Mouse (Mus musculus): ENCODE measurements around the gene Irf2. TPM values are rescaled to one million over a fixed set of nuclear protein-coding genes. Genes with fewer than 3 reads are reported as not detected.

Irf2 gene
- polyA plus RNA-seq, 1 experiment: 9.7 TPM

GRCm38 (mm10) chr8:46868346-46869065, 129.0 kb downstream of the Irf2 start:
- TF ChIP-seq POLR2A (IDR thresholded peaks at IDR 0.05; ENCODE audit: borderline replicate concordance, extremely low read depth, insufficient read depth, insufficient read length, poor library complexity, severe bottlenecking) (no peak), CTCF (IDR thresholded peaks at IDR 0.05; ENCODE audit: borderline replicate concordance, extremely low read depth, insufficient read depth, insufficient read length) (no peak)
- no peak for DNase-seq (ENCODE audit: low read depth)

- no peak for DNase-seq (ENCODE audit: low read depth)
- no peak for TF ChIP-seq CTCF (IDR thresholded peaks at IDR 0.05; ENCODE audit: borderline replicate concordance, extremely low read depth, insufficient read depth, insufficient read length)
- no peak for TF ChIP-seq POLR2A (IDR thresholded peaks at IDR 0.05; ENCODE audit: borderline replicate concordance, extremely low read depth, insufficient read depth, insufficient read length, poor library complexity, severe bottlenecking)
Observed at GRCm38 (mm10) chr8:46869521-46869925, 130.0 kb downstream of the Irf2 start.

- DNase-seq (ENCODE audit: low read depth): no peak
- TF ChIP-seq CTCF (IDR thresholded peaks at IDR 0.05; ENCODE audit: borderline replicate concordance, extremely low read depth, insufficient read depth, insufficient read length) (no peak), POLR2A (IDR thresholded peaks at IDR 0.05; ENCODE audit: borderline replicate concordance, extremely low read depth, insufficient read depth, insufficient read length, poor library complexity, severe bottlenecking) (no peak)
Observed at GRCm38 (mm10) chr8:46871086-46871485, 131.6 kb downstream of the Irf2 start.

- TF ChIP-seq CTCF (IDR thresholded peaks at IDR 0.05; ENCODE audit: borderline replicate concordance, extremely low read depth, insufficient read depth, insufficient read length) (no peak), POLR2A (IDR thresholded peaks at IDR 0.05; ENCODE audit: borderline replicate concordance, extremely low read depth, insufficient read depth, insufficient read length, poor library complexity, severe bottlenecking) (no peak)
- no peak for DNase-seq (ENCODE audit: low read depth)
Observed at GRCm38 (mm10) chr8:46875615-46876293, 136.2 kb downstream of the Irf2 start.

GRCm38 (mm10) chr8:46881348-46881747, 141.8 kb downstream of the Irf2 start:
- no peak for DNase-seq (ENCODE audit: low read depth)

GRCm38 (mm10) chr8:46881755-46882419, 142.4 kb downstream of the Irf2 start:
- TF ChIP-seq CTCF (IDR thresholded peaks at IDR 0.05; ENCODE audit: borderline replicate concordance, extremely low read depth, insufficient read depth, insufficient read length): no peak
- DNase-seq (ENCODE audit: low read depth): no peak

More at GRCm38 (mm10) chr8:46881348-46881747, 141.8 kb downstream of the Irf2 start:
- TF ChIP-seq POLR2A (IDR thresholded peaks at IDR 0.05; ENCODE audit: borderline replicate concordance, extremely low read depth, insufficient read depth, insufficient read length, poor library complexity, severe bottlenecking): no peak
- TF ChIP-seq CTCF (IDR thresholded peaks at IDR 0.05; ENCODE audit: borderline replicate concordance, extremely low read depth, insufficient read depth, insufficient read length): no peak

- TF ChIP-seq CTCF (IDR thresholded peaks at IDR 0.05; ENCODE audit: borderline replicate concordance, extremely low read depth, insufficient read depth, insufficient read length): no peak
- TF ChIP-seq POLR2A (IDR thresholded peaks at IDR 0.05; ENCODE audit: borderline replicate concordance, extremely low read depth, insufficient read depth, insufficient read length, poor library complexity, severe bottlenecking): no peak
- DNase-seq (ENCODE audit: low read depth): no peak
Observed at GRCm38 (mm10) chr8:46882743-46883142, 143.2 kb downstream of the Irf2 start.

- no peak for DNase-seq (ENCODE audit: low read depth)
- no peak for TF ChIP-seq POLR2A (IDR thresholded peaks at IDR 0.05; ENCODE audit: borderline replicate concordance, extremely low read depth, insufficient read depth, insufficient read length, poor library complexity, severe bottlenecking)
- no peak for TF ChIP-seq CTCF (IDR thresholded peaks at IDR 0.05; ENCODE audit: borderline replicate concordance, extremely low read depth, insufficient read depth, insufficient read length)
Observed at GRCm38 (mm10) chr8:46883232-46884000, 143.9 kb downstream of the Irf2 start.

- DNase-seq (ENCODE audit: low read depth): no peak
- TF ChIP-seq CTCF (IDR thresholded peaks at IDR 0.05; ENCODE audit: borderline replicate concordance, extremely low read depth, insufficient read depth, insufficient read length): no peak
- TF ChIP-seq POLR2A (IDR thresholded peaks at IDR 0.05; ENCODE audit: borderline replicate concordance, extremely low read depth, insufficient read depth, insufficient read length, poor library complexity, severe bottlenecking): no peak
Observed at GRCm38 (mm10) chr8:46885786-46886185, 146.3 kb downstream of the Irf2 start.

GRCm38 (mm10) chr8:46886216-46886615, 146.7 kb downstream of the Irf2 start:
- no peak for DNase-seq (ENCODE audit: low read depth)
- no peak for TF ChIP-seq POLR2A (IDR thresholded peaks at IDR 0.05; ENCODE audit: borderline replicate concordance, extremely low read depth, insufficient read depth, insufficient read length, poor library complexity, severe bottlenecking)
- no peak for TF ChIP-seq CTCF (IDR thresholded peaks at IDR 0.05; ENCODE audit: borderline replicate concordance, extremely low read depth, insufficient read depth, insufficient read length)

GRCm38 (mm10) chr8:46887396-46887795, 147.9 kb downstream of the Irf2 start:
- DNase-seq (ENCODE audit: low read depth): no peak

More at GRCm38 (mm10) chr8:46887396-46887795, 147.9 kb downstream of the Irf2 start:
- TF ChIP-seq POLR2A (IDR thresholded peaks at IDR 0.05; ENCODE audit: borderline replicate concordance, extremely low read depth, insufficient read depth, insufficient read length, poor library complexity, severe bottlenecking) (no peak), CTCF (IDR thresholded peaks at IDR 0.05; ENCODE audit: borderline replicate concordance, extremely low read depth, insufficient read depth, insufficient read length) (no peak)

Measured in brain, embryonic 14.5 days (tissue).